Mouse (Mus musculus) hindbrain, embryonic 14.5 days (tissue): ENCODE data around the gene Tecta. TPM values are rescaled to one million over a fixed set of nuclear protein-coding genes. Genes with fewer than 3 reads are reported as not detected.

ENCODE experiments used
- ATAC-seq: fragments of 200-750 bp; cut with Nextera tagmentation; 2 replicates; pipeline ENCODE4 v1.8.0; 2017; ENCODE audit warnings: moderate number of reproducible peaks, mild to moderate bottlenecking, moderate TSS enrichment, moderate library complexity; ENCODE audit not compliant: low FRiP score
- DNase-seq: peaks from one replicate; pipeline ENCODE4 v3.0.0-alpha.2; 2015; ENCODE audit warnings: low spot score
- H3K27ac ChIP-seq: fragments of 300-500 bp; sonication (generic); 2 replicates; pipeline ENCODE4 v1.5.1; 2014; ENCODE audit warnings: mild to moderate bottlenecking, moderate library complexity
- H3K27me3 ChIP-seq: fragments of 300-500 bp; sonication (generic); 2 replicates; pipeline ENCODE4 v1.6.1; 2014; ENCODE audit warnings: mild to moderate bottlenecking, low read length, mixed read lengths; ENCODE audit not compliant: control insufficient read depth, insufficient read depth
- H3K36me3 ChIP-seq: fragments of 300-500 bp; sonication (generic); replicated peaks from 2 replicates; pipeline ENCODE4 v1.6.1; 2014; ENCODE audit not compliant: control insufficient read depth, insufficient read depth
- H3K4me1 ChIP-seq: fragments of 300-500 bp; sonication (generic); replicated peaks from 2 replicates; pipeline ENCODE4 v1.6.1; 2014; ENCODE audit warnings: antibody characterized with exemption, low read length, mixed read lengths; ENCODE audit not compliant: control insufficient read depth, insufficient read depth
- H3K4me2 ChIP-seq: fragments of 300-500 bp; sonication (generic); replicated peaks from 2 replicates; pipeline ENCODE4 v1.6.1; 2014; ENCODE audit warnings: mild to moderate bottlenecking, moderate library complexity
- H3K4me3 ChIP-seq: fragments of 300-500 bp; sonication (generic); replicated peaks from 2 replicates; pipeline ENCODE4 v1.5.1; 2014; ENCODE audit warnings: mild to moderate bottlenecking, low read length
- H3K9ac ChIP-seq: fragments of 300-500 bp; sonication (generic); 2 replicates; pipeline ENCODE4 v1.6.1; 2014
- H3K9me3 ChIP-seq: fragments of 300-500 bp; sonication (generic); 2 replicates; pipeline ENCODE4 v1.6.1; 2016; ENCODE audit warnings: low read length; ENCODE audit not compliant: control insufficient read depth
- WGBS: fragments of 180-500 bp; shearing (Covaris S2); extraction: QIAGEN DNeasy Blood & Tissue Kit; methylation state at CpG from one replicate; pipeline ENCODE4 v1.1.7; 2014; 5-methylcytosine and 5-hydroxymethylcytosine counted together
- polyA plus RNA-seq: library from polyadenylated mRNA; unstranded; fragments of >200 nt; fragmentation: Nextera tagmentation; extraction: Ambion mirVana; gene quantifications from 2 replicates; pipeline ENCODE4 v1.2.1, GENCODE M21; 2014

The Tecta gene
- polyA plus RNA-seq, 1 experiment from 2014 or later, result 0.72 TPM

DNA sequence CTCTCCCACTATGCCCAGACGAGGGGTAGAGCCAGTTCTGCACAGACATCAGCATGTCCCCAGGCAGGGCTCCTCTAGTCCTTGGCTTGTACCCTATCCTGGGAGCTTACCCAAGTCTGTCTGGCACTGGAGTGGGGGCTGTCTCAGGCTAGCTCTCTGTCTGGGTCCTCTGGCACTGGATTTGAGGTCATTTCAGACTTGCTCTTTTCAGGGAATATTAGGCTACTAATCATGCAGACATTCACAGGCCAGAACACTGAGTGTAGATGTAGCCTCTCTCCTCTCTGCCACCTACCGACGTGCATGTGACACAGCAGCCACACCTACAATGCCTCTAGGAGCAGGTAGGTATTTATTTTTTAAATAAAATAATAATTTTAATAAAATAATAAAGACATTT is 82.4 kb downstream of the Tecta start:
- WGBS, result 58% methylated on average over 3 of the region's 3 CpGs
- H3K27ac ChIP-seq, result no peak overlapping the region
- H3K9ac ChIP-seq, result no peak overlapping the region
- H3K36me3 ChIP-seq, result no peaks in the 10 kb centered on the region
- no peaks in the 10 kb centered on the region for H3K4me1 ChIP-seq
- H3K9me3 ChIP-seq, result no peaks in the 10 kb centered on the region
- no peak overlapping the region for H3K4me2 ChIP-seq
- ATAC-seq (no peak), DNase-seq (no peak)
- no peaks in the 10 kb centered on the region for H3K27me3 ChIP-seq
- no peak overlapping the region for H3K4me3 ChIP-seq

DNA sequence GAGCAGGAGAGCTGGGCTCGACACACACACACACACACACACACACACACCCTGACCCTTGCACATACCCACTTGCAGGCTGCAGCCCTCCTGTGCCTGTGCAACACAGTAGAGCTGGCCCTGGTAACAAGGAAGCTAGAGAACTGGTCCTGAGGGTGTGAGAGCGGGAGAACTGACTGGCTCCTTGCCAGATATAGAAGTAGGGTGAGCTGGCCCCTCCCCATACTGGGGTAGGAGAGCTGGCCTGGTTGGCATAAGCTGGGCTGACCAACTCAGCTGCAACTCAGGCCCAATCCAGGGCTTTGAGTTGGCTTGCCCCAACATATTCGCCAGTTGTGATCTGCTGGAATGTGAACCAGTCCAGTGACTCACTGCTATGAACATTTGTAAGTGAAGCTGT is 83.9 kb downstream of the Tecta start:
- Histone ChIP-seq H3K4me3 (no peak overlapping the region), H3K27ac (no peak overlapping the region), H3K4me1 (no peaks in the 10 kb centered on the region), H3K4me2 (no peak overlapping the region), H3K9ac (no peak overlapping the region), H3K27me3 (no peaks in the 10 kb centered on the region), H3K9me3 (no peaks in the 10 kb centered on the region), H3K36me3 (no peaks in the 10 kb centered on the region)
- no peak for DNase-seq
- WGBS, result 72% methylated on average over 3 of the region's 3 CpGs
- no peak; the same call in 1 of the 2 replicates for ATAC-seq

DNA sequence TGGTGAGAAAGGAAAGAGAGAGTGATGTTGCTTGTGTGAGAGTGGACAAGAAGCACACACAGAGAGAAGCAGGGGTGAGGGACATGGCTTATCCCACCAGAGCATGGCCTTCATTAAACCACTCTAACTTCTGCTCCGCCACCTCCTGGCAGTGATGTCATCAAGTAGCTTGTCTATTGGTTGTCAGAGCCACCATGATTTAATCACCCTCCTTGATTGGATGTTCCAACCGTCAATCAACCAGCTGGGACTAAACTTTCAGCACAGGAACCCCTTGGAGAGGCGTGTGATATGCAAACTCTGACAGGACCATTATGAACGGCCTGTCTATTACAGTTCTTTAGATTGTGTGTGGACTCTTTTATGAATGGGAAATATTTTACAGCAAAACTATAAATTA is 84.8 kb downstream of the Tecta start:
- ATAC-seq, result no peak
- DNase-seq, result peak; percentile 40
- Histone ChIP-seq H3K36me3 (no peaks in the 10 kb centered on the region), H3K4me1 (no peaks in the 10 kb centered on the region), H3K4me2 (no peak overlapping the region), H3K9me3 (no peaks in the 10 kb centered on the region), H3K9ac (no peak overlapping the region), H3K27ac (no peak overlapping the region), H3K27me3 (no peaks in the 10 kb centered on the region), H3K4me3 (no peak overlapping the region)
- whole genome bisulfite sequencing, result 67% methylated on average over 4 of the region's 4 CpGs

DNA sequence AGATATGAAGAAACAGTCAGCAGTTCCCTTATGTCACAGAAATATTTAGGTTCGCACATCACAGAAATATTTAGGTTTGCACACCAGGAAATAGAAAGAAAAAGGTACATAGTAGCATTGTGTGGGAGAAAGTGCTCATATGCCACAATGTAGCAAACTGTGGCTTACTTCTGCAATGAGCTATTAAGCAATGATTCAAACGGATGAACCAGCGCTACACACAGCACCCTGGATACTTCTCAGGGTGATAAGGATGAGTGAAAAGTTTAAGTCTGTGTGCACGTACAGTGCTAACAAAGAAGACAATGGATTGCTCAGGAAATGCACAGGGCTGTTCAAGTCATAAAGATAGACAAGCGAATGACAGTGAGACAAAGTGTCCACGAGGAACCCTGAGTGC is 85.3 kb downstream of the Tecta start:
- no peak overlapping the region for H3K4me3 ChIP-seq
- H3K4me2 ChIP-seq, result no peak overlapping the region
- no peaks in the 10 kb centered on the region for H3K4me1 ChIP-seq
- WGBS, result 81% methylated on average over 6 of the region's 6 CpGs
- no peaks in the 10 kb centered on the region for H3K36me3 ChIP-seq
- DNase-seq (no peak), ATAC-seq (no peak)
- no peaks in the 10 kb centered on the region for H3K9me3 ChIP-seq
- no peaks in the 10 kb centered on the region for H3K27me3 ChIP-seq
- no peak overlapping the region for H3K27ac ChIP-seq
- no peak overlapping the region for H3K9ac ChIP-seq

DNA sequence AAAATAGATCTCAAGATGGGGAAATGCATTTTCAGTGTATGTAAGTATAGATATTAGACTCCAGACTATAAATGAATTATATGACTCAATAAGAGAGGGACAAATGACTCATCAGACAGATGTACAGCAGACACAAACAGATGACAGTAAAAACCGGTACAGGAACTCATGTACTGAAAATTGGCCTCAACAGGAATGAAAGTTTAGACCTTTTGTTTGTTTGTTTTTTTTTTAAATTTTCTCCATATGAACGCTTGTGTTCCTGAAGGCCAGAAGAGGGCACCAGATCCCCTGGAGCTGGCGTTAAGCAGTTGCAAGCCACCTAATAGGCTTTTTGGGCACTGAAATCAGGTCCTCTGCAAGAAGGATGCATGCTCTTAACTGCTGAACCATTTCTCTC is 85.9 kb downstream of the Tecta start:
- no peaks in the 10 kb centered on the region for H3K4me1 ChIP-seq
- no peaks in the 10 kb centered on the region for H3K27me3 ChIP-seq
- no peak overlapping the region for H3K4me3 ChIP-seq
- no peaks in the 10 kb centered on the region for H3K36me3 ChIP-seq
- ATAC-seq, result no peak
- no peak overlapping the region for H3K27ac ChIP-seq
- WGBS, result 19% methylated on average over 3 of the region's 3 CpGs
- no peak overlapping the region for H3K4me2 ChIP-seq
- H3K9ac ChIP-seq, result no peak overlapping the region
- H3K9me3 ChIP-seq, result no peaks in the 10 kb centered on the region
- peak; percentile 69 for DNase-seq

DNA sequence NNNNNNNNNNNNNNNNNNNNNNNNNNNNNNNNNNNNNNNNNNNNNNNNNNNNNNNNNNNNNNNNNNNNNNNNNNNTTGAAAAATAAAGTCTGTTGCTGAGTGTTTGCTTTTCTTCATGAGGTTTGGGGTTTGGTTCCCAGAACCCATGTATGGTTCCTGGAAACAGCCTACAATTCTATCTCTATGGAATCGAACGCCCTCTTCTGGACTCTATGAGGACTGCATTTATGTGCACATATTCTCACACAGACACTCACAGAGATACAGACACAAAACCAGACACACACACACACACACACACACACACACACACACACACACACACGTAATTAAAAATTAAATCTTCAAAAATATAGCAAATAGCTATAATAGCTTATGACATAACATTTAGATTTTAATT is 88.4 kb downstream of the Tecta start:
- WGBS, result 99% methylated on average over 3 of the region's 3 CpGs
- H3K4me1 ChIP-seq, result no peaks in the 10 kb centered on the region
- H3K27me3 ChIP-seq, result no peaks in the 10 kb centered on the region
- H3K9me3 ChIP-seq, result no peaks in the 10 kb centered on the region
- H3K27ac ChIP-seq, result no peak overlapping the region
- DNase-seq, result no peak
- no peak overlapping the region for H3K4me2 ChIP-seq
- no peaks in the 10 kb centered on the region for H3K36me3 ChIP-seq
- ATAC-seq, result no peak
- no peak overlapping the region for H3K4me3 ChIP-seq
- H3K9ac ChIP-seq, result no peak overlapping the region

DNA sequence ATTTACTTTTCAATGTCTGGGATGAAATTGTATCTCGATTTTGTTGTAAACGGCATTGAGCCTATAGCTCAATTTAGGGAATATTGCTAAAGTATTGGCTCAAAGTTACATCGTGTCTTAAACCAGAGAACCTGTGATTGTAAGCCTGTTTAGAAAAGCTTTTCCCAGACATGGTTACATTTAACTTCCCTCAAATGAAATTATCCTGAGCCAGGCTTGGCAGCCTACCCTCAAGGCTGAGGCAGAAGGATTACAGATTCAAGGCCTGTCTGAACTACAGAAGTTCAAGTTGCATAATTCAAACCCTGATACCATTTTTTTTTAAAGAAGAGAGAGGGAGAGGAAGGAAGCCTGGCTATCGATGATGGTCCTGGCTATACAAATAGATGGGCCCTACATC is 95.8 kb downstream of the Tecta start:
- H3K9ac ChIP-seq, result no peak overlapping the region
- no peaks in the 10 kb centered on the region for H3K9me3 ChIP-seq
- ATAC-seq (no peak), DNase-seq (no peak)
- no peak overlapping the region for H3K4me2 ChIP-seq
- H3K4me1 ChIP-seq, result no peaks in the 10 kb centered on the region
- 92% methylated on average over 4 of the region's 4 CpGs for WGBS
- H3K36me3 ChIP-seq, result no peaks in the 10 kb centered on the region
- no peak overlapping the region for H3K4me3 ChIP-seq
- no peak overlapping the region for H3K27ac ChIP-seq
- H3K27me3 ChIP-seq, result no peaks in the 10 kb centered on the region

DNA sequence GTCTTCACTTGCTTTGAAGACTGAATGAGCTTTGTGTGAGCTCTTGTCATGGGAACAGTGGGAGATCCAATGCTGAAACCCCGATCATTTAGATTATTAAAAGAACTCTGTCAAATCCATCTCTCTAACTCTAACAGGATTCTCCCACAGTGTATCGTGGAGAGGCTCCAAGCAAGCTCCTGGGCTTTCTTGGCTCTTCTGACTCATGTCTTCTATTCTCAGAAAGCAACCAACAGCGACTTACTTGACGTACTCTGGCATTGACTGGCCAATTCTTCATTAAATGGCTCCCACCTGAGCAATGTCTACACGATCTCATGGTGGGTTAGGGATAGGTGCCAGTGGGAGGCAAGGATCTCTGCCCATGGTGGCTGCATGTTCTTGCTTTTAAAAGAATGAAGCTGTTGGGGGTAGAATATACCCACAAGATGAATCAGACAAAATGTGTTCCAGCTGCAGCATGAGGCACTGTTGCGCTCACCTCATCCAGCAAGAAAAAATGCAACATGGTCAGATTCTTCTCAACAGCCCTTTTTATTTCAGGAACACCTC is 98.6 kb downstream of the Tecta start:
- Histone ChIP-seq H3K27ac (no peak overlapping the region), H3K4me1 (no peaks in the 10 kb centered on the region), H3K4me3 (no peak overlapping the region), H3K36me3 (no peaks in the 10 kb centered on the region), H3K4me2 (no peak overlapping the region), H3K9ac (no peak overlapping the region), H3K27me3 (no peaks in the 10 kb centered on the region), H3K9me3 (no peaks in the 10 kb centered on the region)
- no peak for ATAC-seq
- no peak for DNase-seq
- WGBS, result 75% methylated on average over 6 of the region's 6 CpGs

DNA sequence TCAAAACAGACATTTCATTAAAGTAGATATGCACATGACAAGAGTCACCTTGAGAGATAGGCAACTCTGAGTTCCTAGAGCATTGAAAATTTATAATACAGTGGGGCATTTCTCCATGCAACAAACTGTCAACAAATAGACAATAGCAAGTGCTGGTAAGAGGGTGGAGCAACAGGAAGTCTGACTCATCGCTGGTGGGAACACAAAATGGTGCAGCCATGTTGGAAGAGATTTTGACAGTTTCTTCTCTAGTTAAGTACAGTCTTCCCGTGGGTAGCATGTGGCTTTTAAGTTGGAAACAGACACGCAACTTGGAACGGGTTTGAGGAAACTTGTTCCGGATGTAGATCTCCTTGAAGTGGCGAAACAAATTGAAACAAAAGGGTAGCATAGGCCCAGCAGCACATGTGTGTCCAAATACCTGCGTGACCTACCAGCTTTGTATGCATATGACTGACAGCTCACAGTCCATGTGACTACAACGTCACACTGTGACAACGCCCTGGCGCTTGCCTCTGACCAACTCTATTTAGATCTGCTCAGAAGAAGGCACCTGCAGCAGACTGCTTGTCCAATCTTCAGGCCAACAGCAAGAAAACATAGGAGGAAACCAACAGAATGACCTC is 103.3 kb downstream of the Tecta start:
- 95% methylated on average over 10 of the region's 10 CpGs for WGBS

DNA sequence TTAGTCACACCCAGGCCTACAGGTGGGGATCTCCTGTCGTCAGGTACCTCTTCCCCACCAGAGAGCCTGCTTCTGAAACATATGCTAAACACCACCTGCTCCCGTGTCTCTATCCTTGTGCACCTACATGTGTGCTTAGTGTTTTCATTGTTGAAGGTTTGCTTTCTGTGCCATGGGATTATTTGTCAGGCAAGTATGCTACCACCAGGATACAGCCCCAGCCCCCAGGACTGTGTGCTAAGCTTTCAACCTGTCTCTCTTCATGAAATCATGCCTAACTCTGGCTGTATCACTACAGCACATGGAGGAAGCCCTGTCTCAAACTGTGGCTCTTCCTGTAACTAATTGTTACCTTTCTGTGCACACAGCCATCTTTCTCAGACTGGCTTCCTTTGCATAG is 105.6 kb downstream of the Tecta start:
- no peak for ATAC-seq
- Histone ChIP-seq H3K4me3 (no peak overlapping the region), H3K27me3 (no peaks in the 10 kb centered on the region), H3K36me3 (no peaks in the 10 kb centered on the region), H3K9ac (no peak overlapping the region), H3K4me2 (no peak overlapping the region), H3K27ac (no peak overlapping the region), H3K9me3 (no peaks in the 10 kb centered on the region), H3K4me1 (0 out of 2 replicates have a peak, but pooled peaks cover 4% of the 10 kb centered on the region)
- 79% methylated on average over 2 of the region's 2 CpGs for WGBS
- no peak for DNase-seq

More for the DNA sequence above, 103.3 kb downstream of the Tecta start:
- Histone ChIP-seq H3K4me3 (no peak overlapping the region), H3K27ac (no peak overlapping the region), H3K36me3 (no peaks in the 10 kb centered on the region), H3K4me1 (0 out of 2 replicates have a peak, but pooled peaks cover 4% of the 10 kb centered on the region), H3K27me3 (no peaks in the 10 kb centered on the region), H3K9me3 (no peaks in the 10 kb centered on the region), H3K4me2 (no peak overlapping the region), H3K9ac (no peak overlapping the region)
- ATAC-seq (no peak), DNase-seq (no peak)
